Mouse (Mus musculus): Measurements from ENCODE around the gene Teddm1a. TPM values are rescaled to one million over a fixed set of nuclear protein-coding genes. Genes with fewer than 3 reads are reported as not detected.

The Teddm1a gene
- polyA plus RNA-seq, 1 experiment from 2014 or later = not detected

- Histone ChIP-seq H3K9ac (no peak overlapping the region), H3K27me3 (peaks cover 9% of the 10 kb centered on the region), H3K36me3 (replicated peaks) (no peaks in the 10 kb centered on the region), H3K4me1 (peaks cover 6% of the 10 kb centered on the region), H3K9me3 (no peaks in the 10 kb centered on the region), H3K27ac (no peak overlapping the region), H3K4me2 (no peak overlapping the region), H3K4me3 (replicated peaks) (no peak overlapping the region)
- 65% methylated on average over 8 of the region's 8 CpGs for WGBS
- no peak for ATAC-seq (ENCODE audit: low FRiP score)
Measured at GRCm38 (mm10) chr1:153894201-153894893, 2.8 kb downstream of the Teddm1a start.

GRCm38 (mm10) chr1:153894979-153895378 lies 3.4 kb downstream of the Teddm1a start:
- no peaks in the 10 kb centered on the region for H3K36me3 ChIP-seq (replicated peaks)
- peaks cover 6% of the 10 kb centered on the region for H3K4me1 ChIP-seq
- H3K27me3 ChIP-seq = peaks cover 9% of the 10 kb centered on the region
- 32% methylated on average over 5 of the region's 5 CpGs for WGBS
- H3K4me3 ChIP-seq (replicated peaks) = no peak overlapping the region
- H3K4me2 ChIP-seq = no peak overlapping the region
- H3K9ac ChIP-seq = no peak overlapping the region
- ATAC-seq (ENCODE audit: low FRiP score) = no peak
- H3K9me3 ChIP-seq = no peaks in the 10 kb centered on the region
- no peak overlapping the region for H3K27ac ChIP-seq

- no peak overlapping the region for H3K9ac ChIP-seq
- no peak overlapping the region for H3K4me3 ChIP-seq (replicated peaks)
- peaks cover 21% of the 10 kb centered on the region for H3K4me1 ChIP-seq
- no peak overlapping the region for H3K4me2 ChIP-seq
- H3K9me3 ChIP-seq = no peaks in the 10 kb centered on the region
- no peaks in the 10 kb centered on the region for H3K36me3 ChIP-seq (replicated peaks)
- H3K27ac ChIP-seq = no peak overlapping the region
- peaks cover 7% of the 10 kb centered on the region for H3K27me3 ChIP-seq
- WGBS = 83% methylated on average over 8 of the region's 8 CpGs
- no peak for ATAC-seq (ENCODE audit: low FRiP score)
Measured at GRCm38 (mm10) chr1:153897196-153897595, 5.7 kb downstream of the Teddm1a start.

- no peaks in the 10 kb centered on the region for H3K9me3 ChIP-seq
- peak; percentile 50 for ATAC-seq (ENCODE audit: low FRiP score)
- peaks cover 37% of the 10 kb centered on the region for H3K4me1 ChIP-seq
- peaks cover 11% of the 10 kb centered on the region for H3K36me3 ChIP-seq (replicated peaks)
- peak overlapping the region; percentile 82 for H3K4me3 ChIP-seq (replicated peaks)
- WGBS = 21% methylated on average over 22 of the region's 22 CpGs
- H3K9ac ChIP-seq = peak overlapping the region; percentile 84
- H3K4me2 ChIP-seq = peak overlapping the region; percentile 79
- H3K27ac ChIP-seq = peak overlapping the region; percentile 98
- peaks cover 3% of the 10 kb centered on the region for H3K27me3 ChIP-seq
Measured at GRCm38 (mm10) chr1:153898989-153899730, 7.6 kb downstream of the Teddm1a start.

GRCm38 (mm10) chr1:153899731-153900380 lies 8.3 kb downstream of the Teddm1a start, which contains the start of the genes Glul and Teddm2:
TSS of gene Glul (plus strand) at chr1:153899944.
TSS of gene Teddm2 (minus strand) at chr1:153900228.
- Histone ChIP-seq H3K27ac (peak within 1 kb of the TSS; percentile 98), H3K36me3 (replicated peaks) (peaks cover 18% of the 10 kb centered on the region), H3K4me2 (peak within 1 kb of the TSS; percentile 79), H3K9me3 (no peaks in the 10 kb centered on the region), H3K9ac (peak within 1 kb of the TSS; percentile 84), H3K4me3 (replicated peaks) (peak within 1 kb of the TSS; percentile 82), H3K4me1 (peaks cover 37% of the 10 kb centered on the region), H3K27me3 (no peaks in the 10 kb centered on the region)
- under 1% methylated on average over 51 of the region's 51 CpGs for WGBS
- peak; percentile 97 for ATAC-seq (ENCODE audit: low FRiP score)

GRCm38 (mm10) chr1:153900381-153900780 lies 8.8 kb downstream of the Teddm1a start:
- peak overlapping the region; percentile 82 for H3K4me3 ChIP-seq (replicated peaks)
- no peaks in the 10 kb centered on the region for H3K27me3 ChIP-seq
- no peaks in the 10 kb centered on the region for H3K9me3 ChIP-seq
- peaks cover 37% of the 10 kb centered on the region for H3K4me1 ChIP-seq
- H3K9ac ChIP-seq = peak overlapping the region; percentile 84
- peaks cover 23% of the 10 kb centered on the region for H3K36me3 ChIP-seq (replicated peaks)
- peak; percentile 44 for ATAC-seq (ENCODE audit: low FRiP score)
- under 1% methylated on average over 34 of the region's 36 CpGs for WGBS
- peak overlapping the region; percentile 79 for H3K4me2 ChIP-seq
- peak overlapping the region; percentile 98 for H3K27ac ChIP-seq

GRCm38 (mm10) chr1:153900860-153901730 lies 9.6 kb downstream of the Teddm1a start:
- no peak for ATAC-seq (ENCODE audit: low FRiP score)
- Histone ChIP-seq H3K36me3 (replicated peaks) (peaks cover 30% of the 10 kb centered on the region), H3K27ac (peak overlapping the region; percentile 98), H3K9me3 (no peaks in the 10 kb centered on the region), H3K4me1 (peaks cover 37% of the 10 kb centered on the region), H3K4me3 (replicated peaks) (peak overlapping the region; percentile 82), H3K27me3 (no peaks in the 10 kb centered on the region), H3K9ac (peak overlapping the region; percentile 84), H3K4me2 (peak overlapping the region; percentile 79)
- under 1% methylated on average over 25 of the region's 25 CpGs for WGBS

GRCm38 (mm10) chr1:153903006-153903405 lies 11.5 kb downstream of the Teddm1a start:
- no peak for ATAC-seq (ENCODE audit: low FRiP score)
- Histone ChIP-seq H3K9ac (no peak overlapping the region), H3K4me1 (peaks cover 42% of the 10 kb centered on the region), H3K4me2 (peak overlapping the region; percentile 79), H3K36me3 (replicated peaks) (peaks cover 49% of the 10 kb centered on the region), H3K9me3 (no peaks in the 10 kb centered on the region), H3K4me3 (replicated peaks) (peak overlapping the region; percentile 15; the same call in 1 of the 2 replicates), H3K27me3 (no peaks in the 10 kb centered on the region), H3K27ac (no peak overlapping the region)
- 29% methylated on average over 13 of the region's 13 CpGs for WGBS

GRCm38 (mm10) chr1:153904236-153904635 lies 12.7 kb downstream of the Teddm1a start:
- H3K27me3 ChIP-seq = no peaks in the 10 kb centered on the region
- H3K4me3 ChIP-seq (replicated peaks) = no peak overlapping the region
- H3K4me2 ChIP-seq = no peak overlapping the region
- H3K4me1 ChIP-seq = peaks cover 39% of the 10 kb centered on the region
- H3K9ac ChIP-seq = no peak overlapping the region
- H3K27ac ChIP-seq = no peak overlapping the region
- WGBS = 94% methylated on average over 14 of the region's 14 CpGs
- H3K9me3 ChIP-seq = no peaks in the 10 kb centered on the region
- H3K36me3 ChIP-seq (replicated peaks) = peaks cover 61% of the 10 kb centered on the region
- no peak for ATAC-seq (ENCODE audit: low FRiP score)

- Histone ChIP-seq H3K27me3 (no peaks in the 10 kb centered on the region), H3K9ac (no peak overlapping the region), H3K4me2 (no peak overlapping the region), H3K4me3 (replicated peaks) (no peak overlapping the region), H3K27ac (no peak overlapping the region), H3K36me3 (replicated peaks) (peaks cover 73% of the 10 kb centered on the region), H3K4me1 (peaks cover 37% of the 10 kb centered on the region), H3K9me3 (no peaks in the 10 kb centered on the region)
- 98% methylated on average over 3 of the region's 3 CpGs for WGBS
- no peak for ATAC-seq (ENCODE audit: low FRiP score)
Measured at GRCm38 (mm10) chr1:153905884-153906283, 14.3 kb downstream of the Teddm1a start.

GRCm38 (mm10) chr1:153908208-153908607 lies 16.7 kb downstream of the Teddm1a start:
- peaks cover 13% of the 10 kb centered on the region for H3K4me1 ChIP-seq
- no peak overlapping the region for H3K4me3 ChIP-seq (replicated peaks)
- H3K36me3 ChIP-seq (replicated peaks) = peaks cover 72% of the 10 kb centered on the region
- no peak overlapping the region for H3K9ac ChIP-seq
- H3K27ac ChIP-seq = no peak overlapping the region
- no peaks in the 10 kb centered on the region for H3K9me3 ChIP-seq
- H3K4me2 ChIP-seq = no peak overlapping the region
- no peak for ATAC-seq (ENCODE audit: low FRiP score)
- WGBS = 60% methylated on average over 6 of the region's 6 CpGs
- H3K27me3 ChIP-seq = no peaks in the 10 kb centered on the region

Data from forebrain, embryonic 12.5 days (tissue).